Comparison of ENCODE assay signal across 8 mouse cellular contexts in the genomic region with DNA sequence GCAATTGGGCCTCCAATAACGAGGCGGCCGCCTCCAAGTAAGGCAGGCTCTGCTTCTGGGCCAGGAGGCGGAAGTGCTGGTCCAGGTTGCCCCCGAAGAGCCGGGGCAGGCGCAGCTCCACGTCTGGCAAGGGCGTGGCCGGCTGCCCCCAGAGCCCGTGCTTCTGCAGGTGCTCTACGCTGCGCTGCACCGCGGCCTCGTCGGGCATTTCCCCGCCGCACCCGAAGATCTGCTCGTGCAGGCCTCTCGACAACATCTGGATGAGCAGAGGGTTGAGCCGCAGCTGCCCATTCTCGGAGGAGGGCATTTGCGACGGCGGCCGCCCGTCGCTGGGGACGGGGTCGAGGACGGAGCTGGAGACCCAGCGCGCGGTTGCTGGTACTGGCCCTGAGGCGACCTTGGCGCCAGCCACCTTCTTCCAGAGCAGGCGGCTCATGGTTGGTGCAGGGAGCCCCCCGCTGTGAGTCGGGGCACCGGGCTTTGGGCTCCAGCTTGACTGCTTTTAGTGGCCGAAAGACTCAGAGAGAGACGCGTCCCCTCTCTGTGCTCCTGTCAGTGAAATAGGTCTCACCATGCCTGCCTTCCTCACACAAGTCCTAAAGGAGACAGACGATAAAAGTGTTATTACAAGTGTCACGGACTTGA. TPM values are rescaled to one million over a fixed set of nuclear protein-coding genes. Genes with fewer than 3 reads are reported as not detected.
DNase-seq lines count a peak whose midpoint lies in the region; ATAC-seq and TF ChIP-seq lines count a peak whose summit lies in the region.

No protein-coding gene starts in this region.

- peak overlapping the region; percentile 78 for H3K9ac ChIP-seq in neural tube, embryonic 11.5 days (ENCODE audit: low read length)
- peak overlapping the region; percentile 83 for H3K9ac ChIP-seq in forebrain, postnatal 0 days
- peak overlapping the region; percentile 81; the same call in 1 of the 2 replicates for H3K9ac ChIP-seq in limb, embryonic 15.5 days

- peak; percentile 36 for DNase-seq in neural tube, embryonic 11.5 days (ENCODE audit: low spot score)
- no peak for DNase-seq in neural tube, embryonic 10.5 days (ENCODE audit: extremely low spot score, low spot score)
- DNase-seq in forebrain, postnatal 0 days: no peak
- peak; percentile 52 for DNase-seq in retina, postnatal 1 day
- no peak for DNase-seq in layer of hippocampus, postnatal 36 days
- DNase-seq in yolk sac, embryonic 10.5 days (ENCODE audit: low spot score): no peak

- H3K9me3 ChIP-seq in neural tube, embryonic 11.5 days (ENCODE audit: control insufficient read depth, low read length): no peaks in the 10 kb centered on the region
- no peaks in the 10 kb centered on the region for H3K9me3 ChIP-seq in forebrain, postnatal 0 days (ENCODE audit: low read length)
- no peaks in the 10 kb centered on the region for H3K9me3 ChIP-seq in limb, embryonic 15.5 days

- ATAC-seq in neural tube, embryonic 11.5 days (ENCODE audit: insufficient read depth, low FRiP score, low TSS enrichment): no peak
- ATAC-seq in forebrain, postnatal 0 days: no peak
- no peak for ATAC-seq in limb, embryonic 15.5 days (ENCODE audit: insufficient number of reproducible peaks, low FRiP score, low TSS enrichment, low read depth)

- peak overlapping the region; percentile 86 for H3K4me3 ChIP-seq in neural tube, embryonic 11.5 days (ENCODE audit: low read depth, low read length)
- peak overlapping the region; percentile 73 for H3K4me3 ChIP-seq in brown adipose tissue, adult 24 weeks (ENCODE audit: insufficient read depth, low read depth, low read length)
- peak overlapping the region; percentile 89 for H3K4me3 ChIP-seq in forebrain, postnatal 0 days (ENCODE audit: low read depth, low read length)
- H3K4me3 ChIP-seq in limb, embryonic 15.5 days: peak overlapping the region; percentile 88

- 5% methylated on average over 43 of the region's 47 CpGs for WGBS in neural tube, embryonic 11.5 days
- WGBS in forebrain, postnatal 0 days: 10% methylated on average over 47 of the region's 47 CpGs
- WGBS in limb, embryonic 15.5 days: 8% methylated on average over 47 of the region's 47 CpGs

- no peaks in the 10 kb centered on the region for H3K27me3 ChIP-seq in neural tube, embryonic 11.5 days (ENCODE audit: control insufficient read depth, insufficient read depth, low read length)
- H3K27me3 ChIP-seq in forebrain, postnatal 0 days (ENCODE audit: insufficient read depth, low read length): no peaks in the 10 kb centered on the region
- no peaks in the 10 kb centered on the region for H3K27me3 ChIP-seq in limb, embryonic 15.5 days

- peak overlapping the region; percentile 78 for H3K4me2 ChIP-seq in neural tube, embryonic 11.5 days (ENCODE audit: low read depth)
- H3K4me2 ChIP-seq in forebrain, postnatal 0 days (ENCODE audit: low read depth): peak overlapping the region; percentile 74
- peak overlapping the region; percentile 85 for H3K4me2 ChIP-seq in limb, embryonic 15.5 days

- no peak overlapping the region for H3K27ac ChIP-seq in neural tube, embryonic 11.5 days (ENCODE audit: low read depth, low read length)
- H3K27ac ChIP-seq in brown adipose tissue, adult 24 weeks (replicated peaks; ENCODE audit: low read depth, low read length): 0 out of 2 replicates have a peak overlapping the region, but pooled peaks have one; percentile 69
- H3K27ac ChIP-seq in forebrain, postnatal 0 days (ENCODE audit: low read depth, low read length): no peak overlapping the region
- no peak overlapping the region for H3K27ac ChIP-seq in limb, embryonic 15.5 days

- H3K36me3 ChIP-seq in neural tube, embryonic 11.5 days (ENCODE audit: control insufficient read depth, insufficient read depth, low read length): peaks cover 7% of the 10 kb centered on the region
- H3K36me3 ChIP-seq in forebrain, postnatal 0 days (ENCODE audit: insufficient read depth): peaks cover 30% of the 10 kb centered on the region
- peaks cover 32% of the 10 kb centered on the region for H3K36me3 ChIP-seq in limb, embryonic 15.5 days

- TF ChIP-seq CTCF in forebrain, postnatal 0 days (IDR thresholded peaks at IDR 0.05; ENCODE audit: low read depth): no peak

- H3K4me1 ChIP-seq in neural tube, embryonic 11.5 days (ENCODE audit: control insufficient read depth, insufficient read depth, low read length): peaks cover 7% of the 10 kb centered on the region
- peaks cover 6% of the 10 kb centered on the region for H3K4me1 ChIP-seq in brown adipose tissue, adult 24 weeks (ENCODE audit: control insufficient read depth, insufficient read depth, insufficient read length, low read length)
- peaks cover 14% of the 10 kb centered on the region; the same call in 1 of the 2 replicates for H3K4me1 ChIP-seq in forebrain, postnatal 0 days (ENCODE audit: insufficient read depth)
- H3K4me1 ChIP-seq in limb, embryonic 15.5 days: peaks cover 29% of the 10 kb centered on the region

RNA-seq across cellular contexts. Expression of a gene that starts 1.3 kb away (rescaled TPM):
- 36.9 and 45.1 TPM in 2 replicates for polyA plus RNA-seq in neural tube, embryonic 11.5 days (2014; fragmentation: Nextera tagmentation; extraction: Ambion mirVana)
- 29.1 and 31.6 TPM in 2 replicates for polyA plus RNA-seq in brown adipose tissue, adult 24 weeks (2012; ENCODE audit: insufficient read depth, insufficient read length, missing spikeins)
- 51.1 and 52.9 TPM in 2 replicates for total RNA-seq in forebrain, postnatal 0 days (2014; rRNA removed)
- 17.4 and 19.4 TPM in 2 replicates for polyA plus RNA-seq in forebrain, postnatal 0 days (2015; fragmentation: Nextera tagmentation; extraction: Ambion mirVana)
- 30.9 and 33.7 TPM in 2 replicates for polyA plus RNA-seq in limb, embryonic 15.5 days (2015; fragmentation: Nextera tagmentation; extraction: Ambion mirVana)
- total RNA-seq in layer of hippocampus, postnatal 36 days (2021): 10 to 100 TPM; 87.0 to 90.7 TPM

Comparison
In these comparisons a context has a peak if more than half of its experiments do, and no peak if none do; other contexts are left out.
1. DNase-seq: peak in neural tube, embryonic 11.5 days (single experiment) and retina, postnatal 1 day (single experiment); none in neural tube, embryonic 10.5 days (single experiment), forebrain, postnatal 0 days (single experiment), layer of hippocampus, postnatal 36 days (0 of 2) and yolk sac, embryonic 10.5 days (single experiment).
2. Peak in every context shown above with its lines, with median percentiles within 50 percentile points of each other: H3K4me2 ChIP-seq, H3K4me3 ChIP-seq and H3K9ac ChIP-seq.